Mouse (Mus musculus): ENCODE data around the gene Smpd4.

Smpd4 gene

DNA sequence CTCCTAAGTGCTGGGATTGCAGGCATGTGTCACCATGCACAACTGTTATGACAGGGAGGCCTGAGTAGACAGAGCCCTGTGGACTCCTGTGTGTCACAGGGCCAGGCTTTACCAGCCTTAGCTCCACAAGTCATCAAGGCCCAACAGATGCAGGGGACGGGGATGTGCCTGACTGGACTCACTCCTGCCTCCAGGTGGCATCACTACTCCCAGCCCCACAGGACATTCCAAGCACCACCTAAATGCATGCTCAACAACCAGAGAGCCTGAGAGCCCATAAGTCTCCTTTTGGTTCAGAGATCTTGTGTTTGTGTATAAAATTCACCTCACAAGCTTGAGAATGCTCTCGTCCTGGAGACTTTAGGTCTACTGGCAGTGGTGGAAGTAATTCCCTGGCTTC lies 18.5 kb downstream of the Smpd4 start:
- in situ Hi-C loops (cut with MboI, MseI) = no loop called here

DNA sequence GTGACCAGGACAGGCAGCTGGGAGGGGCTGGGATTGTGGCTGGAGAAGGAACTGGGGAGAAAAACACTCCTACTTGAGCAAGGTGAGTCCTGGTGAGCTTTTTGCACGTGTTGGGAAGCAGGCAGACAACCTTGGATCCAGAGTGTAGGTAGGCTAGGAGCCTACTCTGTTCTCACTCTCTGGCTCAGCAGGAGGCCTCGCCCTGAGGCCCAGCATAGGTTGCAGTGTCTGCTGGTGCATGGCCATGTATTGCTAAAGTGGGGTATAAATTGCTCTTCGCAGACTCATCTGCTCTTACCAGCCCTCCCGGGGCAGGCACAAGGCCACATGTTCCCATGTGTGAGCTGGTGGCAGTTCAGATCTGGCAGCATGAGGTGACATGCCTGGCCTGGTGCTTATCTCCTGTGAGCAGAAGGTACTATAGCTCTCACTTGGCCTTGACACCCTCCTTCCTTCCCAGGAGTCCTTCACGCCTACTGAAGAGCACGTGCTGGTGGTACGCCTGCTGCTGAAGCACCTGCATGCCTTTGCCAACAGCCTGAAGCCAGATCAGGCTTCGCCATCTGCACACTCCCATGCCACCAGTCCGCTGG lies 19.0 kb downstream of the Smpd4 start:
- in situ Hi-C loops (cut with MboI, MseI) = no loop called here

DNA sequence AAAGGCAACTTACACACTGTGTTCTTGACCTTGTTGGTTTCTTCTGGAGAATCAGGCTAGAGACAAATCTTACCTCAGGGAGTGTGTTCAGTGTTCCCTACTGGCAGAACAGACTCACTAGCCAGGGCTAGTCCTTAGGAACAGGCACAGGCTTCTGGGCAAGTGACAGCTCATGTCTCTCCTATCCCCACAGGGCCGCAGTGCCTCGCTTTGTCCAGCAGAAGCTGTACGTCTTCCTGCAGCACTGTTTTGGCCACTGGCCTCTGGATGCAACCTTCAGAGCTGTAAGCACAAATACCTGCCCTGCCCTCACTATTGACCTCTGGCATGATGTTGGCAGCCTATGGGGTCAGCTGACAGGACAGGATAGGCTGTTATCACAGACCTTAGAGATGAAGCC lies 19.9 kb downstream of the Smpd4 start:
- in situ Hi-C loops (cut with MboI, MseI) = no loop called here

DNA sequence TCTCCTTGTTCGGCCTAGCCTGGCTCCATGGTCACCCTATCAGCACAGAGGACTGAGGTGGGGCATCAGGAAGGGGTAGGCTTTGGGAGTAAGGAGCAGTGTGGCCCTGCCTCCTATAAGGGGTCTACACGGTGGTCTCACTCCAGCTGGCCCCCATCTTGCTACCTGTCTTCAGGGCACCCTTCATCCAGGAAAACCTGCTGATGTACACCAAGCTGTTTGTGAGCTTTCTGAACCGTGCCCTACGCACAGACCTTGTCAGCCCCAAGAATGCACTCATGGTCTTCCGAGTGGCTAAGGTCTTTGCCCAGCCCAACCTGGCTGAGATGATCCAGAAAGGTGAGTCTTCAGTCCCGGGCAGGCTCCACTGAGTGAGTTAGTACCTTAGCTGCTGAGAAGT lies 20.8 kb downstream of the Smpd4 start:
- in situ Hi-C loops (cut with MboI, MseI) = no loop called here

DNA sequence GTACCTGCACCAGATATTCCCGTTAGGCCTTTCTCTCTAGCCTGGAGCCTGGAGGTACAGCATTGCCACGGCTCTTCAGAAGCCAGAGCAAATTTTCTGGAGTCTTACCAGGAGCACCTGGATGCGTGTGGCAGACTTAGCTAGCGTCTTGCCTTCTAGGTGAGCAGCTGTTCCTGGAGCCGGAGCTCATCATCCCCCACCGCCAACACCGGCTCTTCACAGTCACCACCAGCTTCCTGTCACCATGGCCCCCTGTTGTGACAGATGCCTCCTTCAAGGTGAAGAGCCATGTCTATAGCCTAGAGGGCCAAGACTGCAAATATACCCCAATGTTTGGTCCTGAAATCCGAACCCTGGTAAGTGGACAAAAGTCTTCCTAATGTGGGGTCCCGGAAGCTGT lies 21.6 kb downstream of the Smpd4 start:
- in situ Hi-C loops (cut with MboI, MseI) = no loop called here

DNA sequence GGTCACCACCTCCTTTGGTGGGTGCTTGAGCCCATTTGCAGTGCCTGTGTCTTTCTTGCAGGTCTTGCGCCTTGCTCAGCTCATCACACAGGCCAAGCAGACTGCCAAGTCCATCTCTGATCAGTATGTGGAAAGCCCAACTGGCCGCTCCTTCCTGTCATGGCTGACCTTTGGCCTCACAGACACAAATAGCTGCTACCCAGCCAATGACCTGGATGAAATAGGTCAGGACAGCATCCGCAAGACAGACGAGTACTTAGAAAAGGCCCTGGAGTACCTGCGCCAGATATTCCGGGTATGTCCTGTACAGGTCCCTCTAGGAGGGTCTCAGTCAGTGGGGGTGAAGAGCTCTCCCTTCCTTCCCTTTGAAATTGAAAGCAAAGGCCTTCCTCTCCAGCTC lies 22.1 kb downstream of the Smpd4 start:
- in situ Hi-C loops (cut with MboI, MseI) = no loop called here

DNA sequence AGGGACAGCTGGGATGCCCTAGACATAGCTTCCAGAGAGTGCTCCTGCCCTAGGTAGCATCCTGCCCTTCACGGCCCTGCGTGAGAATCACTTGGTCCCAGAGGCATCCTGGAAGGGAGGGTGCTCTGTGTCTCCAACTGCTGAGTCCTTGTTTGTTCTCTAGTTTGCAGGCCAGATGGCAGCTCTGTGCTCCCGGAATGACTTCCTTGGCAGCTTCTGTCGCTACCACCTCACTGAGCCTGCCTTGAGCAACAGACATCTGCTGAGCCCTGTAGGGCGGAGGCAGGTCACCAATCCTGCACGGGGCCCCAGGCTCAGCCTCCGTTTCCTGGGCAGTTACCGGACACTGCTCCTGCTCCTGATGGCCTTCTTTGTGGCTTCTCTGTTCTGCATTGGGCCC lies 23.2 kb downstream of the Smpd4 start:
- in situ Hi-C loops (cut with MboI, MseI) = no loop called here

DNA sequence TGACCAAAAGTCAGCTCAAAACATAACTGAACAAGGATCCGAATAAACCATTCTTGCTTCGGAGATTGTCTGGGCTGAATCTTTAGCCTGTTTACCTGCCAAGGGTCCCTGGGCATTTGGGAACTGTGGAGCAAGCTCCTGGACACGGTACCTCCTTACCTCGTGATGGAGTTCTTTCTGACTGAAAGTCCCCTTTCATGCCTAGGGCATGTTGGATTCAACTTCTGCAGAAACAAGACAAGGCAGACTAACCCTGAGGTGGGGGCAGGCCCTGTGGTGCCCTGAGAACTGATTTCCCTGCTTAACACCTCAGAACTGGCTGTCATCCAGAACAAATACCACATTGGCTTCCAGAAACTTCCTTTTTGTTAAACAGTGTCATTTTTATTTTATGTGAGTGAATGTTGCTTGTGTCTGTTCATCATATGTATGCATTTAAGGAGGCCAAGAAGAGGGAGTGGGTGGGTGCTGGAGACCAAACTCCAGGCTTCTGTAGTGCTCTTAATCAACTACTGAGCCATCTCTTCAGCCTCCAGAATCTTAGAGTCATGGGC lies 24.4 kb downstream of the Smpd4 start:
- in situ Hi-C loops (cut with MboI, MseI) = no loop called here

DNA sequence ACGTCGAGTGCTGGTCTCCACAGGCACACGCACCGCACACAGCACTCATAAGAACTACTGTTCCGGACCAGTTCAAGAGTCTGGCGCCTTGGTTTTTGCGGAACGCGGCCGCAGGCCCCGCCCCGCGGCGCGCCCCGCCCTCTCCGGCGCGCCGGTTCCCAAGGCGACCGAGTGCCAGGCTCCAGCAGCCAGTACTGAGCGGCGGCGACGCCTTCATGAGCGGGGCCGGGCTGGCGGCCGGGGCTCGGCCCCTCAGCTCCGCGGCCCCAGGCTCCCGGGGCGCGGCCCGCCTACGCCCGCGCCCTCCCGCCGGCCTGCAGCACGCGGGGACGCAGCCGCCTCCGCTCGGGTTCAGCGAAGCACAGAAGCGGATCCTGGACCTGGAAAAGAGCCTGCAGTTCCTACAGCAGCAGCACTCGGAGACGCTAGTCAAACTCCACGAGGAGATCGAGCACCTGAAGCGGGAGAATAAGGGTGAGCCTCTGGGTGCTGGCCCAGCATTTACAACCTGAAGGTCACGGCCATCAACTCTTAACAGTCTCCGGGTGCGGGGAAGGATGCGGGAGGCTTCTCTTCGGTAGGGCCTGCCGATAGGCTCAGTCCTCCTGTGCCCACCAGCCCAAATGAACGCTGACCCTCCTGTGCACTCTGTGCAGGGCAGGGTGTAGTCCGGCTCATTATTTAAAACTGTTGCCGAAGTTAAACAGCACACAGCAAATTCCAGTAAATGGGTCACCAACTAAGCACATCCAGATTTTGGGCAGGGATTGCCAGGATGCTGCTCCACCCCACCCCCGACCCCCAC lies 27.4 kb downstream of the Smpd4 start, which contains the start of gene Ccdc74a:
Gene Ccdc74a (plus strand): TSS at position 161 of the 805 bp plus-strand sequence.
- in situ Hi-C loops (cut with MboI, MseI) = no loop called here

DNA sequence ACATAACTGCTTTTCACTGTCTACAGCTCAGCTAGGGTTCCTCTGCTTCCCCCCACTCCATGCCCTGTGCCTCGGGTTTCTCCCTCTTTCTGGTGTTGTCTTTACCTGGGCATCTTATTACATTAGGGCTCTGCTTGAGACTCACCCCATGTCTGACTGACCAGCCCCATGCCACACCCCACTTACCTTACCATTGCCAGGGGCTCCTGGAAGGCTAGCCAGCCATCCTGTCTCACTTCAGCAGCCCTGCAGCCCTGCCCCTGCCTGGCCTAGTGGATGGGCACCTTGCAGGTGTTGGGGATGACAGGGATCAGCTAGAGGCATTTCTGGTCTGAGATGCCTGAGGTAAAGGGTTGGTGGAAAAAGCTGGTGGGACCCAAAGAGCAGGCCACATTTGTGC lies 28.0 kb downstream of the Smpd4 start:
- in situ Hi-C loops (cut with MboI, MseI) = no loop called here

DNA sequence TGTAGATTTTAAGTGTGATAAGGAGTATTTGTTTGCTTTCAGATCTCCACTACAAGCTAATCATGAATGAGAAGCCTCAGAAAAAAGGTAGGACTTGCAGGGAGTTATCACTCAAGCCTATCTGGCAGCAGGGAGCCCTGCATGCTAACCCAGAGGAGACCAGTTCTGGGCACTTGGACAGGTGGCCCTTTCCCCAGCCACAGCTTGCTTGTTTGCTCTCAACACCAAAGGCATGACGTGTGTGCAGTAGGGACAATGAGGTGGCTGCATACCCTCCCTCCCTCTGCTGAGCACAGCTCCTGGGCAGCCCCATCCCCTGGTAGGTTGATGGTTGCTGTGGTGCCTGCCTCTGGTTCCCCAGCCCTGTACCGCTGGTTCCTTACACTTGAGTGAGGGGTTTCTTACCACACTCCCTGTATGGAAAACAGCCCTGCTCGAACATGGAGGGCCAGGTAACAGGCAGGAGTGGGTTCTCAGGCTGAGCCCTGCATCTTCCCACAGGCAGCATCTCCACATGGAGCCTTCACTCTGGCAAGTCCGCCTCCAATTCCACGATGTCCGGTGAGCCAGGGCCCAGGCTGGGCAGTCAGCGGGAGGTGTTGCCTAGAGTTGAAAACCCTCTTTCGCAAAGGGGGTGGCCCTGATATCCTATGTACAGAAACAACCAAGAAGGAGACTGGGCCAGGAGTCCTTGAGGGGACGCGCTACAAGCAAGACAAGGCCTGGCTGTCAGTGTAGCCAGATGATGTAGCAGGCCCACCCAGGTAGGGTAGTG lies 28.6 kb downstream of the Smpd4 start:
- in situ Hi-C loops (cut with MboI, MseI) = no loop called here

DNA sequence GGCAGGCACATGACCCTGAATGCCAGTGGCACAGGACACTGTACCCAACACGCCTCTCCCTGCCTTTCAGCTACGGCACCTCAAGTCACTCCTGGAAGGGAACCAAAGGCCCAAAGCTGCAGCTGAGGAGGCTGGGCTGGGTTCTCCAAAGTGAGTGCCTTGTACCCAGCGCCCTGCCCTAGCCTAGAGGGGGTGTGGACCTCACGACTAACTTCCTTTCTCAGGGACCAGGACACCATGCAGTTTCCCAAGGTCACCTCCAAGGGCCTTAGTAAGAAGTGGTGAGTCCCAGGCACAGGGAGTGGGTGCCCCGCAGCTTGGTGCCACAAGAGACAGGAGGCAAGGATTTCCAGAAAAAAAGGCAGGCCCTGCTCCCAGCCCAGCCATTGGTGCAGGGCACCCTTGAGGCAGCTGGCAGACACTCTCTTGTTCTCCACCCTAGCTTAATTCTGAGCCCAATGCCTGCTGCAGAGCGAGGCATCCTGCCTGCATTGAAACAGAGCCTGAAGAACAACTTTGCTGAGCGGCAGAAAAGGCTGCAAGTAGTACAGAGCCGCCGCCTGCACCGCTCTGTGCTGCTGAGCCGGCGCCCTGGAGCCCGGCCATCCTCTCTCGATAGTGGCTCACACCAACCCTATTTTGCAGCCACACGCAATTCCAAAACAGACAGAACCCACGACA lies 30.9 kb downstream of the Smpd4 start:
- in situ Hi-C loops (cut with MboI, MseI) = no loop called here

DNA sequence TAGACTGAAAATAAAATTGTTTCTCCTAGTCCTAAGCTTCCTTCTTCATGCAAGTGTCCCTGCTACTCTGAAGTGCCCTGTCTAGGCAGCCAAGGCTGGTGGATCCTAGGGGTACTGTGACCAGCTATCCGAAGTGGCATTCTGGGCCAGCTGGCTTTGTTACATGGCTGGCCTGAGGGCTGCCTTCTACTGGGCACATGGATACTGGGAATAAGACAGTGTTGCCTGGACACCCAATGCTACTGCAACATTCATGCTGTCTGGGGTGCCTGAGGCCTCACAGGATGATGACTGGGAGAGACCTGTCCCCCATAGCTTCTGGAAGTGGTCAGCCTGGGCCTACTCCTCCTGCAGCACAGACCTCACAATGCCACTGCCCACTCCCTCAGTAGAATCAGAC lies 31.6 kb downstream of the Smpd4 start:
- in situ Hi-C loops (cut with MboI, MseI) = no loop called here

DNA sequence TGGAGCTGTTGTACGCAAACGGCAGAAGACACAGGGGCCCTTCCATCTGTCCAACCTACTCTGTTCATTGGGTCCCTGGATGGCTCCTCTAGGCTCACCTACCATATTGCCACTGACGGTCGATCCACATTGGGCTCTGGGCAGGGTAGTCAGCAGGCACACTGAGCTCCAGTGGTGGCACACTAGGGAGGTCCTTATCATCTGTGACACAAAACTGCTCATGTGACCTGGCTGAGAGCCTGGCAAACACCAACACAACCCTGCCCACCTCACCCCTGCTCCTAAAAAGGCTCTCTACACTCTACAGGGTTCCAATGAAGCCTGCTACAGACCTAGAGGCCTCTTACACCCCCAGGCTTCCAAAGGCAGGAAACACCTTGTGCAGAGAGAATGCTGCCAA lies 33.5 kb downstream of the Smpd4 start:
- in situ Hi-C loops (cut with MboI, MseI) = no loop called here

DNA sequence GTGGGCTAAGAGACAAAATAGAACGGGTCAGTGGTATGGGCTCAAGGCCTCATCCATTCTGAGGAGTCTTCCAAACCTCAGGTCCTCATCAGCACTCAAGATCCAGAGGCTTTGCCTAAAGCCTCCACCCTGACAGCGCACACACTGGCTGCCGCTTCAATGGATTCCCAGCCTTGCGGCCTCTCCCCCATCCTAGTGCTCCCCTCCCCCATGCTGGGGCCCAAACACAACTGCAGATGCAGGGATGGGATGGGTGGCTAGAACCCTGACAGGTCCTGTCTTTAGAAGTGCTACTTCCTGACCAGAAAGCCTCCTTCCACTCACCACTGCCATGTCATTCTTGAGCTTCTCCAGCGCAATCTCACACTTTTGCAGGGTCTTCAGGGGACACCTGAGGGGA lies 34.4 kb downstream of the Smpd4 start:
- in situ Hi-C loops (cut with MboI, MseI) = no loop called here

DNA sequence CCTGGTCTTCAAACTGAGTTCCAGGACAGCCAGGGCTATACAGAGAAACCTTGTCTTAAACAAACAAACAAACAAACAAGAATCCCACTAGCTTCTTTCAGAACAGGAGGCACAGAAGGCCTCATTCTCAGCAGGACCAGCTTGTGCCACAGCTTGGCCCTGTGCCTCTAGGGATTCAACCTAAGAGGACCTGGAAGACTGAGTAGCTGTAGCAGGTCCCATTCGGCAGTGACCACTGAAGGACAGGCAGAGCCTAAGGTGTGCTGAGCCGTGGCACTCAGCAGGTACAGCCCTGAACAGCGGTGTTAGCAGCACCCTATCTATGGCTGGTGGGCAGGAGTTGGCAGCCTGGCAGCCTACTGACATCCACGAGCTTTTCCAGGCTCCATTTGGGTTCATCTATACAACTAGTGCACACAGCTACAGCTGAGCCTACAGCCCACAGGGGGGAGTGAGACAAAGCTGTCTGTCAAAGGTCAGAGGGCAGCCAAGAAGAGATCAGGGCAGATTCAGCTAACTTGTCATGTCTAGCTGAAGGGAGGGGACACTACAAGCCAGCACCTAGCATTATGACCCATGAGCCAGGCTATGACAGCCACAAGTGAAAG lies 35.1 kb downstream of the Smpd4 start:
- in situ Hi-C loops (cut with MboI, MseI) = no loop called here

DNA sequence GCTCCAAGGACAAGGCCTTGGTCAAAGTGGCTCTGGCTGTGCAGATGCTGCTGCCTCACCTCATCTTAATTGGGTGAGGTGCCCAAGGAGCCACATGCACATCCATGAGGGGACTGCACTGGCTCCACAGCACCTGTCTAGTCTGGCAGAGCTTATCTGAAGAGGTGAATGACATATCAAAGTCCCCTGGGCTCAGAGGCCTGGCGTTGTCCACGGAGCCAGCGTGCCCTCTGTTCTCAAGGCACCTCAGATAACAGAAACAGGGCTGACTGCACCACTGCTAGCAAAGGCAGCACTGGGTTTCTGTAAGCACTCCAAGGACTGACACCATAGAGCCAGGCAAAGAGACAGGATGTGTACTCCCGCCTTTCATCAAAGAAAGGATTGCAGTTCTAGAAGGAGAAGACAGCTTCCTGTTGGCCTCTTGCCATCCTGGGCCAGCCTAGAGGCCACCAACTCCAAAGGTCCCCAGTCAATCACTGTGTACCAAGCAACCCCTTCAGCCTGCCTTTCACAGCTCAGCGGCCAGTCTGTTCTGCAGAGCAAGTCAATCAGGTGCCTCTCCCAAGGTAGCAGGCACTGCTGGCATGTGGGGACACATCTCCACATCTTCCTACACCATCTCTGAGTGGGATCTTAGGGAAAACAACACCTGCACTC lies 37.2 kb downstream of the Smpd4 start:
- in situ Hi-C loops (cut with MboI, MseI) = no loop called here

DNA sequence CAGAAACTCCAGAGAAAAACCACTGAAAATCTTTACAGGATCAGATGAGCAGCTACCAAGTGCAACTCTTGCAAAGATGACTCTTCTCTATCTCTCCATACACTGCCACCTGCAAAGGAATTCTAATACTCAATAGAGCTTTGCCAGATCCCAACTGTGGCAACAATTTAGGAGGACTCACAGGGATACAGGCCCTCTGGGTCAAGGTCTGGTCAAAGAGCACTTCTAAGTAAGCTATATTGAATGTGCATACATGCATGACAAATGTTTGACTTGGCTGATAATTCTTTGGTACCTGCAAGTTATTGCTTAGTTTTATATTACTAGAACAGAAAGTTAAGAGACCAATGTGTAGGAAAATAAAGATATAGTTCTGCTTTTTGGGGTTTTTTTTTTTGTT lies 46.4 kb downstream of the Smpd4 start:
- in situ Hi-C loops (cut with MboI, MseI) = loop anchor here in 1 of 2 experiments (5.0 kb wide), 1 partner anchor 47 kb away; no protein-coding TSS in a partner anchor

DNA sequence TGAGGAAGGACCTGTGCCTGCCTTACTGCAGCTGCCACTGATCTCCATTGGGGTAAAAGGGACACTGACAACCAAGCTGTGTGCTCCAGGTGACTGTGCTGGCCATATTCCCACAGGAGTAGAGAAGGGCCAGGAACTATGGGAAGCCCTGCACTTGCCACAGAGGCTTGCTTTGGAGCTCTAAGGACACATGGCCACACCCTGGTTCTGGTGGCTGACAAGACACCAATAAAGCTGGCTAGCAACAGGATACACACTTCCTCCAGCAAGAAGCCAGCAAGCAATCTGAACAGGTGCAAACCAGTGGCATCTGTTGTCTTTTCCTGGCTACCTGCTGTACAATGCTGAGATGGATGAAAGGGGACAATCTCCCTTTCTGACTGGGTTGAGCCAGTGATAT lies 50.7 kb downstream of the Smpd4 start:
- in situ Hi-C loops (cut with MboI, MseI) = loop anchor here in 1 of 2 experiments (5.0 kb wide), 1 partner anchor 42 kb away; no protein-coding TSS in a partner anchor
